Mouse (Mus musculus) thymus, adult 2 months (tissue): ENCODE data around the gene Maml2.

Source experiments
- CTCF ChIP-seq: fragments of 200-500 bp; IDR thresholded peaks from 2 replicates; pipeline ENCODE4 v1.5.1; 2012; ENCODE audit warnings: mild to moderate bottlenecking, control low read depth, low read length, moderate library complexity, borderline replicate concordance; ENCODE audit not compliant: control insufficient read depth, poor library complexity, insufficient read depth; ENCODE audit errors: extremely low read depth
- POLR2A ChIP-seq: fragments of 200-500 bp; IDR thresholded peaks from 2 replicates; pipeline ENCODE4 v1.6.1; 2012; ENCODE audit warnings: mild to moderate bottlenecking, low read length, control low read depth, moderate library complexity; ENCODE audit not compliant: control insufficient read depth, poor library complexity, insufficient read depth; ENCODE audit errors: extremely low read depth

DNA sequence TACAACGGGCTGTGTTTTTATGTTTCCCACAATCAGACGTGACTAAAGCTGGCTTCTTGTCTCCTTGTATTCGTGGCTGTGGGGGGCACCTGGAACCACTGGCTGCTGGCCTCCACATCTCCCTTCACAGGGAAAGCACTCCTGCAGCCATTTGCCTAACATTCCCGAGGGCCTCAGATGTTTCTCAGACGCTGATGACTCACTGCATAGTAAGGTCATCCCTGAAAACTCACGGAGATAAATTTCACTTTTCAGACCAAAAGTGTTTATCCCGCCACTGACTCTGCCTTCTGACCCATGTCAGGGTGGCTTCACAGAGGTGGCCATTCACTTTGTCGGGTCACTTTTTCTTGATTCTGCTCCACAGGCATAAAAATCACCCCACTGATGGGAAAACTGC lies 246.4 kb downstream of the Maml2 start:
- no peak for TF ChIP-seq POLR2A
- TF ChIP-seq CTCF: no peak
